Mouse (Mus musculus): ENCODE measurements around the gene Txlna.
A peak's percentile ranks its signal among the peaks of the same experiment; 100 is the strongest.

The Txlna gene

DNA sequence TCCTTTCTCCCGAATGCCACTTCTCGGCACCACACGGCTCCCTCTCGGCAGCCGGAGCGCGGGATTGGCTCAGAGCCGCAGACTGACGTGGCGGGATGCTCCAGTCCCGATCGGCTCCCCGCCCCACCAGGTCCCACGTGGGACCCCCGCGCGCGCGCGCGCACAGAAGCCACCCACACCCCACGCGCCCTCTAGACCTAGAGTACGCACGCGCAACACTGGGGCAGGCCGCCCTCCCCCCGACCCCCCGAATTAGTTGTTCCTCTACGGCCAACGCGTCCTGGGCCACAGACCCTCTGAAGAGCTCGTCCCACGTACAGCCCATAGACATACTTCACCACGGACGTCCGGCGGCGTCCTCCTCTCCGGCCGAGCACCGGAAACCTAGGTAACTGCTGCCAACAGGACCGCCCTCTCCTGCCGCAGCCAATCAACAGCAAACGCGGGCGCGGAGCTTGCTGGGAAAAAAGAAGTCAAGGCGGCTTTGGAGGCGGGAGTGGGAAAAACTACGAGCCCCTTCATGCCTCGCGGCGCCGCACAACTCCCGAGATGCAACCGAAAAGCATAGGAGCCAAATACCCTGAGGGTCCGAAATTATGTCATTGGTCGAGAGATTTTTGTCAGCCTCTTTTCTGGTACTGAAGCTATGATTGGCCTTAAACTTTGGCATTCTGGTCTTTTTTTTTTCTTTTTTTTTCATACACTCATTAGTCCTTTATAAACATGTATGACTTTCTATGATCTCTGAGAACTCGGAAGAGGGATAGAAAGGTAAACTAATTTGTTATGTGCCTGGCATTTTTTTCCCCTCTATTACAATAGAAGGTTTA, at the start of gene Txlna:
TSS of gene Txlna (minus strand) at position 428 of the 830 bp plus-strand sequence.
- peak; percentile 91 to 98 for DNase-seq (ENCODE audit: low spot score in 2 of 2)

GRCm38 (mm10) chr4:129684531-129684930, 43.7 kb upstream of the Txlna start:
- DNase-seq (ENCODE audit: low spot score in 2 of 2): no peak

DNA sequence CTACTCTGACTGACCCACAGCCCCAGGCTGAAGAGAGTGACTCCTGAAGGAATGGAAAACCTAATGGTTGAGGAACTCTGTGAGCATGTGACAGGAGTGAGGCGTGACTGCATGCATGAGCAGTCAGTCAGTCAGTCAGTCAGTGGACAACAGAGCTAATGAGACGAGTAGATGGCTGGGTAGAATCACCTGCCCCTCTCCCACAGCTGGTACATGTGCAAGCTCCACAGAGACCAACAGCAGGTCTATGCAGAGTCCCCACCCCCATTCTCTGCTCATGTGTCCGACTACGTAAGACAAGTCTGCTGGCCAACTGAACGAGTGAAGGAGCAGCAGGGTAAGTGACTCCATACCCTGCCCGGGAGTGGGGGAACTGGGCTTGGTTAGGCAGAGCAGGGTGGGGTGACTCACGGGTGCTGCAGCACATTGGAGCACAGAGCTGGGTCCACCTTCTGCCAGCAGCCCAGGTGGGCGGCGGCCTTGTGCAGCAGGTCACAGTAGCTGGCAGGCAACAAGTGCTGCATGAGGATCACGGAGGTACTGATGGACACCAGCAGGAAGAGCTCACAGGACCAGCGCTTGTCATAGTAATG, 43.1 kb upstream of the Txlna start:
- DNase-seq (ENCODE audit: low spot score in 2 of 2): no peak

GRCm38 (mm10) chr4:129681837-129682236, 41.0 kb upstream of the Txlna start:
- no peak for DNase-seq (ENCODE audit: low spot score in 2 of 2)

DNA sequence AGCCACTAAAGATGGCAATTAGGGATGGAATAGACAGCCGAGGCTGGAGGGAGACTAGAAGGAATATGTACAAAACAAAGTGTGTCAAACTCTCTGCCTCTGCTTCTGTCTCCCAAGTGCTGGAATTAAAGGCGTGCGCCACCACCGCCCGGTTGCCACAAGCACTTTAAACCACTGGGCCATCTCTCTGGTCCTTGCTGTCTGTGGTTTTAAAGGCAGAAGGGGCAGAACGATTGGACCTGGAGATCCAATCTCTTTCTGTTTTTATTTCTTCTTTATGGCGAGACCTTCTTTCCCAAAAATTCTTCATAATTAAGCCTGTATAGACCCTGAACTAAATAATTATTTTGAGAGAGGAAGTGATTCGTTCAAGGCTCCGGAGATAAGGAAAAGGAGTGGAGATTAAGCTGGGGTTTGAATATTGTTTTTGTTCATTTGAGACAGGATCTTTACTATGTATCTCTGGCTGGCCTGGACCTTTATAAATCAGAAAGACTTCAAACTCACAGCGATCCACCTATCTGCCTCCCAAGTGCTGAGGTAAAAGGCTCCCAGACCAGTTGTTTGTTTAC, 32.1 kb upstream of the Txlna start:
- no peak for DNase-seq (ENCODE audit: low spot score in 2 of 2)

- peak; percentile 69 to 90 for DNase-seq (ENCODE audit: low spot score in 2 of 2)
These were observed 31.4 kb upstream of the Txlna start, which contains the start of gene Kpna6 for GRCm38 (mm10) chr4:129672083-129672877. Gene Kpna6, minus strand, starts transcription at chr4:129672767.

- DNase-seq (ENCODE audit: low spot score in 2 of 2): peak in 1 of 2 experiments; percentile 38
These were observed 30.7 kb upstream of the Txlna start for GRCm38 (mm10) chr4:129671491-129672082.

- DNase-seq (ENCODE audit: low spot score in 2 of 2): no peak
These were observed 21.5 kb upstream of the Txlna start for GRCm38 (mm10) chr4:129662255-129662813.

DNA sequence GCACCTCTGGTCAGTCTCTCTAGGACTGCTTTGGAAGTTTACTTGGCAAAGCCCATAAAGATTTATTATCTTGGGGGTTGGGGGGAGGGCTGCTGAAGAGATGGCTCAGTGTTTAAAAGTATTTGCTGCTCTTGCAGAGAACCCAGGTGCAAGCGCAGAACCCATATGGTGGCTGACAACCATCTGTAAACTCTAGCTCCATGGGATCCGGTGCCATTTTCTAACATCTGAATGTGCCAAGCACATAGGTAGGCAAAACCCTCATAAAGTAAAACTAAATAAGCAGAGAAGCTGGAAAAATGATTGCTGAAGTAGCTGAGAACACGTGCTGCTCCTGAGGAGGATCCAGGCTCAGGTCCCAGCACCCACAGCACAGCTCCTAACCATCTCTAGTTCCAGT, 20.7 kb upstream of the Txlna start:
- DNase-seq (ENCODE audit: low spot score in 2 of 2): peak in 1 of 2 experiments; percentile 48

- no peak for DNase-seq (ENCODE audit: low spot score in 2 of 2)
These were observed 13.9 kb upstream of the Txlna start for GRCm38 (mm10) chr4:129654770-129655169.

DNA sequence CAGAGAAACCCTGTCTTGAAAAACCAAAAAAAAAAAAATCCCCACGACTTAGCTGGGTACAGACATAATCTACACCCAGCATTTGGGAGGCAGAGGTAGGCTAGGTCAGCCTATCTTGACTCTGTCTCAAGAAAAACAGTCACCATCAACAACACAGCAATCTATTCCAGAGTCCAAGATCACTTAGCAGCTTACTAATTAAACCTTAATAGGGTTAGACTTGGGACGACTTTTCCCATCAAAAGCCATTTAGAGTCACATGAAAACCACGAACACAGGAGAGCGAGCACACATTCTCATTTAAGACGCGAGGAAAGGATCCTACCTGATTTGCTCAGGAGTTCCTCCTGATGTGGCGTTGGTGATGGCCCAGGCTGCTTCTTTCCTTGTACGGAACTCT, 9.5 kb upstream of the Txlna start:
- no peak for DNase-seq (ENCODE audit: low spot score in 2 of 2)

GRCm38 (mm10) chr4:129648656-129649055, 7.8 kb upstream of the Txlna start:
- no peak for DNase-seq (ENCODE audit: low spot score in 2 of 2)

DNA sequence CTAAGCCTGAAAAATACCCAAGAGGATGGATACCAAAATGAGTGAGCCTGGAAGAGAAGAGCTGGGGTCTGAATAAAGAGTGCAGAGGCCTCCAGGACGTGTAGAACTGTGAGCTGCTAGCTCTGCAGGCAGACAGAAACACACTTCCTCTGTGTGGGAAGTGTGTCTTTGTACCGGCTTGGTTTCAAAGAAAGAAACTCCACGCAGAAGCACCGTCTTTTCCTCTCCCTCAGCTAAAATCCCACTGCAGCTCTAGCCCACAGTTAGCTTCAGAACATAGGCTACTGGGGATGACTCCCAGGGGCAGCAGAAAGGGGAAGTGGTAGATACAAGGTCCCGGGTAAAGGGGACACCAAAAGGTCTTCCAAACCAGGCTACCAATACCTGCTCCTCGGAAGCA, 4.3 kb upstream of the Txlna start:
- DNase-seq (ENCODE audit: low spot score in 2 of 2): no peak

- DNase-seq (ENCODE audit: low spot score in 2 of 2): no peak
These were observed 891 bp upstream of the Txlna start for GRCm38 (mm10) chr4:129641756-129642155.

GRCm38 (mm10) chr4:129640101-129640637, 696 bp downstream of the Txlna start:
- no peak for DNase-seq (ENCODE audit: low spot score in 2 of 2)

- DNase-seq (ENCODE audit: low spot score in 2 of 2): no peak
These were observed 1.6 kb downstream of the Txlna start for GRCm38 (mm10) chr4:129639221-129639620.

DNA sequence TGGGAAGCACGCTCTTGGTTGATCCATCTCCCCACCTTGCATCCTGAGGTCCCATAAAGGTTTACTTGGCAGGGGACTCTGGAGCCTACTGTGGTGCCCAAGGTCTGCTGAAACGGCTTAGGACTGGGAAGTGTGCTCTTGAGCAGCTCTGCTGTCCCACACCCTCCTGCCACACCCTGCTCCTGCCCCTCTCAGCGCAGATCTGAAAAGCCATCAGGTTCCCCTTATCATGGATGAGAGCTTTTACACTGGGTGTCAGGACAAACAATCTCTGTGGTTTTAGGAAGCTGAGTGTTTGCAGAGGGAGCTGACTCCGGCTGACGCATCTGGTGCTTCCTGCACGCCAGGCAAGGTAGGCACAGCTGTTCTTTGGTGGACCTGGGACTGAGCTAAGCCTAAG, 7.0 kb downstream of the Txlna start:
- DNase-seq (ENCODE audit: low spot score in 2 of 2): no peak

DNA sequence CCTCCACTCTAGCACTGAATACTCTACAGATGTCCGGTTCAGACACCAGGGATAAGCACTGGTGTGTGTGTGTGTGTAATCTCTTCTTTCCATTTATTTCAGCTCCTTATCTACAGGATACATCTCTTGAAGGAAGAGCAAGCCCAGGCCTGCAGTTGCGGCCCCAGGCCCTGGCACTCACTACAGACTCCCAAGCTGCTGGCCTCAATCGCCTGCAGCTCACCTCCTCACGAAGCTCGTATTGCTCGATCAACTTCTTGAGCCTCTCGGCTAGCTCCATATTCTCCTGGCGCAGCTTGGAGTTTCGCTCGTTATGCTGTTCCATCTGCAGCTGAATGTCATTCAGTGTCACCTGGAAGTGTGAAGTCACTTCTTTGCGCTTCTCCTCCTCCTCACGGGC, 9.0 kb downstream of the Txlna start:
- DNase-seq (ENCODE audit: low spot score in 2 of 2): no peak

- DNase-seq (ENCODE audit: low spot score in 2 of 2): no peak
These were observed 9.9 kb downstream of the Txlna start for GRCm38 (mm10) chr4:129630944-129631343.

DNA sequence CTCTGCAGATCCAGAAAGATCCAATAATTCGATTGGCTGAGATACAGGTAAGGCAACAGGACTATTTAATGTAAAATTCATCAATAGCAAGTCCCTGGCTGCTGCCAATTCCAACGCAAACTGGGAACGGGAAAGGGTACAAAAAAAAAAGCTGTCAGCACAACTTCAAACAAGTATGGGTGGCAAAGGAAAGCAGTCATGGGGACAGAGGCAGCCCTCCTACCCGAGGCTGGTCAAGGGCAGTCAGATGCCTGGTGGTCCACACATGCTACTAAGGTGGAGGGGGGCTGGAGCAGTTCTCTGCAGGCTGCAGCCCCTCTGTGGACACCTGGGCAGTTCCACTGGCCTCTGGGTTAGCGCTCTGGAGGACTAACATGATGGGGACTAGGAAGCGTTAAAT, 14.8 kb downstream of the Txlna start:
- DNase-seq (ENCODE audit: low spot score in 2 of 2): no peak

- no peak for DNase-seq (ENCODE audit: low spot score in 2 of 2)
These were observed 15.4 kb downstream of the Txlna start for GRCm38 (mm10) chr4:129625496-129625895.

Measured in left cerebral cortex, adult 9 months (tissue).